Comparison of ENCODE assay signal across 23 mouse cellular contexts in the genomic region with DNA sequence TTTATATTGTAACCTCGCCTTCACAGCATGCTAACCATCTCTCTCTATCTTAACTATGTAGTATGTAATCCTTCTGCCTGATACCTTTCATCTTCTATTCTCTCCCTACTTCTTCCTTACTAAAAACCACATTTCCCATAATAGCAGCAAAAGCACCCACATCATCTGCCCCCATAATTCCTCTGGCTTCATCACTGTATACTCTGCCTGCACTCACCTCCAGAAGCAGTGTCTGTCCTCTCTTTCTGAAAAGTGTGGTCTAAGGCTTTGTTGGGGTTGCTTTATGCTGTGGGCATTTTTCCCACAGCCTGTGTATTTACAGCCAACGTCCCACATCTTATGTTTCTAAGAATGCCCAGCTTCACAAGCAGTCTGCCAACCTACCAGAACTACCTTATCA. TPM values are rescaled to one million over a fixed set of nuclear protein-coding genes. Genes with fewer than 3 reads are reported as not detected.
"Had no signal": no experiment of that assay in that cellular context is flagged by ENCODE, and none has a peak within 500 bp of the region (broad histone marks: within the 10 kb centered on the region; RNA-seq: fewer than 3 reads in every experiment).

No protein-coding gene starts in this region.

- ATAC-seq: midbrain, embryonic 15.5 days had no signal

- H3K4me3 ChIP-seq: kidney, embryonic 15.5 days; left cerebral cortex, adult 2 months; liver, embryonic 13.5 days; midbrain, embryonic 15.5 days; myocyte; neural tube, embryonic 13.5 days; stomach, embryonic 15.5 days had no signal

- H3K27me3 ChIP-seq: kidney, embryonic 15.5 days; liver, embryonic 13.5 days; midbrain, embryonic 15.5 days; neural tube, embryonic 13.5 days; stomach, embryonic 15.5 days had no signal

- H3K4me1 ChIP-seq: kidney, embryonic 15.5 days; liver, embryonic 13.5 days; neural tube, embryonic 13.5 days; stomach, embryonic 15.5 days had no signal

- H3K27ac ChIP-seq: kidney, embryonic 15.5 days; left cerebral cortex, adult 2 months; liver, embryonic 13.5 days; midbrain, embryonic 15.5 days; neural tube, embryonic 13.5 days; stomach, embryonic 15.5 days had no signal

- H3K4me2 ChIP-seq: kidney, embryonic 15.5 days; liver, embryonic 13.5 days; midbrain, embryonic 11.5 days; midbrain, embryonic 15.5 days; neural tube, embryonic 13.5 days; stomach, embryonic 15.5 days had no signal

- DNase-seq: kidney, adult 8-10 months; kidney, postnatal 10 days; kidney, postnatal 36 days; layer of hippocampus, adult 9-11 months; liver, embryonic 13.5 days; lung, adult 2 months; lung, postnatal 14 days; lung, postnatal 4 days; retina, postnatal 1 day; right cerebral cortex, postnatal 25 days; spleen, adult 18-20 months; thymus, adult 18-20 months; thymus, postnatal 36 days had no signal

- H3K9me3 ChIP-seq: kidney, embryonic 15.5 days; liver, embryonic 13.5 days; midbrain, embryonic 15.5 days; neural tube, embryonic 13.5 days; stomach, embryonic 15.5 days had no signal

- H3K9ac ChIP-seq: kidney, embryonic 15.5 days; liver, embryonic 13.5 days; midbrain, embryonic 15.5 days; neural tube, embryonic 13.5 days; stomach, embryonic 15.5 days had no signal

- H3K36me3 ChIP-seq: kidney, embryonic 15.5 days; liver, embryonic 13.5 days; midbrain, embryonic 15.5 days; neural tube, embryonic 13.5 days; stomach, embryonic 15.5 days had no signal

RNA-seq across cellular contexts. Expression of gene Gpm6a, which starts 57.6 kb away (rescaled TPM):
- total RNA-seq: megakaryocyte progenitor cell, adult 5-6 weeks; megakaryocyte-erythroid progenitor cell, adult 5-6 weeks; monocyte, adult 5-6 weeks had no signal
- polyA plus RNA-seq: myocyte had no signal
